ENCODE assay signal across 26 mouse cellular contexts in genomic region chr13:58882916-58883315, GRCm38 (mm10).
DNase-seq lines count a peak whose midpoint lies in the region; ATAC-seq lines count a peak whose summit lies in the region.
"Had no signal": no experiment of that assay in that cellular context is flagged by ENCODE, and none has a peak within 500 bp of the region (broad histone marks: within the 10 kb centered on the region; RNA-seq: fewer than 3 reads in every experiment).

No protein-coding gene starts in this region.

- no peak overlapping the region for H3K4me3 ChIP-seq in midbrain, embryonic 11.5 days (ENCODE audit: low read depth, low read length)
- H3K4me3 ChIP-seq in midbrain, embryonic 15.5 days = no peak overlapping the region
- H3K4me3 ChIP-seq: embryonic facial prominence, embryonic 13.5 days; embryonic facial prominence, embryonic 15.5 days; erythroblast, embryonic 14.5 days; forebrain, embryonic 10.5 days; forebrain, embryonic 12.5 days had no signal

- H3K9ac ChIP-seq in midbrain, embryonic 11.5 days (ENCODE audit: low read length) = no peak overlapping the region
- H3K9ac ChIP-seq in midbrain, embryonic 15.5 days = no peak overlapping the region
- H3K9ac ChIP-seq: embryonic facial prominence, embryonic 13.5 days; embryonic facial prominence, embryonic 15.5 days; forebrain, embryonic 12.5 days had no signal

- no peak overlapping the region for H3K4me2 ChIP-seq in midbrain, embryonic 11.5 days
- no peak overlapping the region for H3K4me2 ChIP-seq in midbrain, embryonic 15.5 days
- H3K4me2 ChIP-seq: embryonic facial prominence, embryonic 13.5 days; embryonic facial prominence, embryonic 15.5 days; forebrain, embryonic 12.5 days had no signal

- H3K9me3 ChIP-seq in midbrain, embryonic 11.5 days (ENCODE audit: control insufficient read depth, low read length) = no peaks in the 10 kb centered on the region
- H3K9me3 ChIP-seq in midbrain, embryonic 15.5 days = no peaks in the 10 kb centered on the region
- H3K9me3 ChIP-seq: embryonic facial prominence, embryonic 13.5 days; embryonic facial prominence, embryonic 15.5 days; forebrain, embryonic 12.5 days had no signal

- no peaks in the 10 kb centered on the region for H3K4me1 ChIP-seq in midbrain, embryonic 11.5 days (ENCODE audit: control insufficient read depth, insufficient read depth, low read length)
- 0 out of 2 replicates have a peak, but pooled peaks cover 2% of the 10 kb centered on the region for H3K4me1 ChIP-seq in midbrain, embryonic 15.5 days
- H3K4me1 ChIP-seq: embryonic facial prominence, embryonic 13.5 days; embryonic facial prominence, embryonic 15.5 days; forebrain, embryonic 10.5 days; forebrain, embryonic 12.5 days had no signal

- ATAC-seq in midbrain, embryonic 11.5 days (ENCODE audit: low FRiP score) = no peak
- ATAC-seq in midbrain, embryonic 15.5 days (replicated peaks) = no peak
- no peak for ATAC-seq in granulocyte monocyte progenitor cell, adult 5-6 weeks (replicated peaks; ENCODE audit: poor library complexity, severe bottlenecking)
- ATAC-seq: CD4-positive, CD25-positive, alpha-beta regulatory T cell, adult 4 months; forebrain, embryonic 14.5 days; forebrain, embryonic 16.5 days; Patski had no signal

- no peaks in the 10 kb centered on the region for H3K36me3 ChIP-seq in midbrain, embryonic 11.5 days (ENCODE audit: control insufficient read depth, insufficient read depth, low read length)
- H3K36me3 ChIP-seq in midbrain, embryonic 15.5 days (replicated peaks) = peaks cover 6% of the 10 kb centered on the region; the same call in 1 of the 2 replicates
- H3K36me3 ChIP-seq: embryonic facial prominence, embryonic 13.5 days; embryonic facial prominence, embryonic 15.5 days had no signal

- peak; percentile 65 for DNase-seq in midbrain, embryonic 11.5 days (ENCODE audit: low spot score, missing footprints)
- peak; percentile 52 for DNase-seq in R1 (ENCODE audit: low read depth, low spot score)
- no peak for DNase-seq in T-cell, adult 2 months (ENCODE audit: low spot score)
- DNase-seq: adrenal gland, adult 2 months; adrenal gland, postnatal 10 days; adrenal gland, postnatal 25 days; B cell, adult 2 months; cerebellum, adult 11 months; cerebellum, adult 18-20 months; cerebellum, adult 8-10 months; cerebellum, adult 9-11 months; cerebellum, postnatal 14 days; cerebellum, postnatal 36 days; embryo, embryonic 11 days had no signal

- H3K27ac ChIP-seq in midbrain, embryonic 11.5 days (ENCODE audit: low read depth, low read length) = no peak overlapping the region
- no peak overlapping the region for H3K27ac ChIP-seq in midbrain, embryonic 15.5 days
- H3K27ac ChIP-seq: embryonic facial prominence, embryonic 13.5 days; embryonic facial prominence, embryonic 15.5 days; forebrain, embryonic 10.5 days; forebrain, embryonic 12.5 days had no signal

- WGBS in midbrain, embryonic 11.5 days = 93% methylated on average over 5 of the region's 5 CpGs
- WGBS in midbrain, embryonic 15.5 days = 93% methylated on average over 5 of the region's 5 CpGs

- H3K27me3 ChIP-seq in midbrain, embryonic 11.5 days (ENCODE audit: control insufficient read depth, insufficient read depth, low read length) = no peaks in the 10 kb centered on the region
- no peaks in the 10 kb centered on the region for H3K27me3 ChIP-seq in midbrain, embryonic 15.5 days (replicated peaks)
- H3K27me3 ChIP-seq: CH12.LX; embryonic facial prominence, embryonic 13.5 days; embryonic facial prominence, embryonic 15.5 days; forebrain, embryonic 12.5 days had no signal
